Mouse (Mus musculus) kidney, adult 2 months (tissue): ENCODE results near the gene Gm26620.

Experiments used
- CTCF ChIP-seq: fragments of 200-500 bp; conservative IDR thresholded peaks from 2 replicates; pipeline ENCODE4 v1.5.1; 2011; ENCODE audit warnings: low read depth, mild to moderate bottlenecking, control low read depth, low read length, moderate library complexity, mixed read lengths; ENCODE audit not compliant: insufficient read depth, insufficient read length
- POLR2A ChIP-seq: fragments of 200-500 bp; IDR thresholded peaks from one replicate; pipeline ENCODE4 v1.6.1; 2011; ENCODE audit warnings: low read depth, low read length, control low read depth

GRCm38 (mm10) chr1:170928467-170928866 lies 43.6 kb downstream of the Gm26620 start:
- TF ChIP-seq POLR2A (no peak), CTCF (no peak)
